Mouse (Mus musculus) bone marrow, adult 2 months (tissue): ENCODE results near the gene Pak7.

ENCODE experiments used
- CTCF ChIP-seq: fragments of 200-500 bp; IDR thresholded peaks from 2 replicates; pipeline ENCODE4 v1.5.1; 2011; ENCODE audit warnings: low read length, control low read depth; ENCODE audit not compliant: control insufficient read depth, insufficient read depth
- POLR2A ChIP-seq: fragments of 200-500 bp; IDR thresholded peaks from 2 replicates; pipeline ENCODE4 v1.6.1; 2011; ENCODE audit warnings: low read depth, mild to moderate bottlenecking, control low read depth, low read length, borderline replicate concordance; ENCODE audit not compliant: control insufficient read depth

DNA sequence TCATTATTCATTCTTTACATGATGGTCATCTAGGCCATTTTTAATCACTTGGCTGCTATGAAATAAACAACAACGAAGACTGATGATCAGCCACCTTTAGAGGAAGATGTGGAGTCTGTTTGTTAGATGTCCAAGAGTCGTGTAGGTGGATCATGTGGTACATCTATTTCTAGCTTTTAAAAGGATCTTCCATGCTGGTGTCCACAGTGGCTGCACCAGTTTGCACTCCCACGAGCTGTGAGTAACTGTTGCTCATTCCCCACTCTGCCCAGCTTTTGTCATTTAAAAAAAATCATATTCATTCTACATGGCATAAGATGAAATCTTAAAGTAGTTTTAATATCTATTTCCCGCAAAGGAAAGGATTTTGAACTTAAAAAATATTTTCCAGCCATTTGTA is 183.7 kb downstream of the Pak7 start:
- TF ChIP-seq POLR2A (no peak), CTCF (no peak)
